Mouse (Mus musculus) lung, adult 2 months (tissue): ENCODE results near the gene Cdk12.

Experiments used
- CTCF ChIP-seq: fragments of 200-500 bp; IDR thresholded peaks from 2 replicates; pipeline ENCODE4 v1.5.1; 2011; ENCODE audit warnings: mild to moderate bottlenecking, low read length, control low read depth; ENCODE audit not compliant: insufficient read depth
- POLR2A ChIP-seq: fragments of 200-500 bp; IDR thresholded peaks from 2 replicates; pipeline ENCODE4 v1.6.1; 2011; ENCODE audit warnings: low read depth, mild to moderate bottlenecking, control low read depth, low read length, borderline replicate concordance; ENCODE audit errors: extremely low read depth

- TF ChIP-seq CTCF: no peak
- no peak for TF ChIP-seq POLR2A
Observed at GRCm38 (mm10) chr11:98226349-98226748, 23.5 kb downstream of the Cdk12 start.
